Mouse (Mus musculus): ENCODE data around the gene Bid. TPM values are rescaled to one million over a fixed set of nuclear protein-coding genes. Genes with fewer than 3 reads are reported as not detected.
"Not testable (repeated sequence)": the region's sequence is repeated elsewhere in the genome, so short reads cannot be mapped to it uniquely, and the experiment has no call there.

Gene Bid
- total RNA-seq, 2 experiments from 2014 or later, result 10.7 to 12.7 TPM

- intact Hi-C loops (cut with DNase I), result no loop called here
- DNase-seq (ENCODE audit: low spot score in 2 of 2), result peak; percentile 58 to 77
These were observed 58.4 kb downstream of the Bid start for GRCm38 (mm10) chr6:120858217-120858711.

- intact Hi-C loops (cut with DNase I), result no loop called here
These were observed 62.2 kb downstream of the Bid start for GRCm38 (mm10) chr6:120854413-120854812.

GRCm38 (mm10) chr6:120850720-120851119 is 65.9 kb downstream of the Bid start:
- DNase-seq (ENCODE audit: low spot score in 2 of 2); intact Hi-C loops (cut with DNase I): not testable (repeated sequence)

More at GRCm38 (mm10) chr6:120854413-120854812, 62.2 kb downstream of the Bid start:
- DNase-seq (ENCODE audit: low spot score in 2 of 2), result no peak

Other genes with a start within 250 kb of the Bid start
- gene Slc25a18, start 143.3 kb downstream of the Bid start, total RNA-seq (2021), result 10 to 100 TPM; 46.9 to 50.1 TPM
- 100 to 1,000 TPM; 515 to 524 TPM for gene Atp6v1e1, start 94.1 kb downstream of the Bid start, total RNA-seq (2021)
- gene Bcl2l13, start 80.6 kb downstream of the Bid start, total RNA-seq (2021), result 10 to 100 TPM; 41.8 to 44.5 TPM
- gene Mical3, start 214.1 kb upstream of the Bid start, total RNA-seq (2021), result 100 to 1,000 TPM; 107 to 142 TPM